Mouse (Mus musculus): Measurements from ENCODE around the gene Zfp970.
"Not testable (repeated sequence)": the region's sequence is repeated elsewhere in the genome, so short reads cannot be mapped to it uniquely, and the experiment has no call there.

Gene Zfp970

GRCm38 (mm10) chr2:177464676-177465075 is at the start of gene Zfp970:
Gene Zfp970, plus strand, starts transcription at chr2:177464733.
- DNase-seq (ENCODE audit: low spot score): not testable (repeated sequence)

DNA sequence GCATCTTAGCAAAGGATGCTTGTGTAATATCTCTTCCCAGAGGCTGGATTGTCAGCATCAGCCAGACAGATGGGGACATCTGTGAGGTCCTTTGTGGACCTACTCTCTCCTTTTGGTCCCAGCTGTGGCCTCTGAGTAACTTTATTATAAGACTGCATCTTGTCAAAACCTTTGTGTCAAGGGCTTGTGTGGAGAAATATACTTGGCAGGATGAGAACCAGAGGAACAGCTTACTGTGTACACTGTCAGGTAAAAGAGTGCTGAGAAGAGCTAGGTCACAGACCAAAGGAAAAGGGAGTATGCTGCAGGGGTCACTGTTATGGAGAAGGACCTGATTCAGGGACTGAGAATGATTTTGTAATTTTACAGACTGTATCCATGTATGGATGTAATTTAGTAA is 3.7 kb downstream of the Zfp970 start:
- not testable (repeated sequence) for DNase-seq (ENCODE audit: low spot score)

- DNase-seq (ENCODE audit: low spot score): not testable (repeated sequence)
Measured at GRCm38 (mm10) chr2:177472261-177472660, 7.7 kb downstream of the Zfp970 start.

DNA sequence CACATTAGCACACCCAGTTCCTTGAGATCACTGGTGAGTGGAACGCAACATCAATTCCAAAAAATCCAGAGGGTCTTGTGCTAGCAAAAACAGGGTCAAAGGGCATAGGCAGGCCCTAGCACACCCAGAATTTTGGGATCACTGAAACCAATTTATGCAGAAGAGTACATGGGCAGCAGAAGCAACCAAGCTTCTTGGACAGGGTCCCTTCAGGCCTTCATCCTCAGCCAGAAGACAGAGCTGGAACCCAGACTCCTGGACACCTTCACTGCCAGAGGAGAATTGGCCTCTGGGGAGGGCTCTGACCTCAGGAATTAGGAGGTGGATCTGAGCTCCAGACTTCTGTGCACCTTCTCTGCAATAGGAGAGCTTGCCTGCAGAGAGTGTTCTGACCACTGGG is 17.4 kb downstream of the Zfp970 start:
- DNase-seq (ENCODE audit: low spot score): not testable (repeated sequence)

DNA sequence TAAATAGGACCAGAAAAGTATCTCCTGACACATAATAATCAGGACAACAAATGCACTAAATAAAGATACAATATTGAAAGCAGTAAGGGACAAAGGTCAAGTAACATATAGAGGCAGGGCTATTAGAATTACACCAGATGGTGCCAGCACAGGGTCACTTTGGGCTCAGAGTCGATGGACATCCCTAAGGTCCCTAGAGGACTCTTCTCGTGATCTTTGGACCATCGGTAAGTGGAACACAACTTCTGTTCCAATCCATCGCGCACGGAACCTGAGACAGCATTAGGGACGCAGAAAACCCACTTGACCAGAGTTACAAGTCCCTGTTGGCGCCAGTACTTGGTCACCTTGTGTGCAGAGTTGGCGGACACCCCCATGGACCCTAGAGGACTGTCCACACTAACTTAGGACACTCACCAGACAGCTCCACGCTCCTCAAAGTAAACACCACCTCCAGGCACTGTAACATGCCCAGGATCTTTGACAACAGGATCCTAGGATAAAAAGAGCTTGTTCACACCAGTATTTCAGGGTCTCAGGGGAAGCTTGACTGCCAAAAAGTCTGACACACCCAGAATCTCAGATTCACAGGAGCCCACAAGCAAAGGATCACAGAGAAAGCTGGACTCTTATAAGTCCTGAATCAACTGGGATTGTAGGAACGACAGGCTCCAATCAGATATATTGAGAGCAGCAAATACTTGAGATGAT is 18.9 kb downstream of the Zfp970 start:
- not testable (repeated sequence) for DNase-seq (ENCODE audit: low spot score)

GRCm38 (mm10) chr2:177498067-177498466 is 33.5 kb downstream of the Zfp970 start, which contains the start of gene Gm14403:
Gene Gm14403, plus strand, starts transcription at chr2:177498215.
- DNase-seq (ENCODE audit: low spot score): not testable (repeated sequence)

DNA sequence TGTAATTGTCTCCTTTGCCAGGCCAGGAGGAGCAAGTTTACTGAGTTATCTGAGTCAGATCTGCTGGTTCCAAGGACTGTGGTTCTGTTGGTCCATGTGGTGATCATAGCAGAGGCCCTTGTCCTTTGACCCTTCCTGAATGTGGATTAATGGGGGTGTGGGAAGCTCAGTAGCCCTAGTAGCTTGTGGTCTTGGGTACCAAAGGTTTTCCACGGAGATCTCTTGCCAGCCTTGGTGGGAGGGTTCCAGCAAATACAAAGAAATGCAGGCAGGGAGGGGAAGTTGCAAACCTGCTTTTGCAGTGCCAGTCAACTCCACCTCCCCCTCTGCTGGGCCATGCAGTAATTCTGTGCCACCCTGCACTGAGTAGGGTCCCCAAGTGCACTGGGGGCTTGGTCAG is 34.6 kb downstream of the Zfp970 start:
- DNase-seq (ENCODE audit: low spot score): not testable (repeated sequence)

DNA sequence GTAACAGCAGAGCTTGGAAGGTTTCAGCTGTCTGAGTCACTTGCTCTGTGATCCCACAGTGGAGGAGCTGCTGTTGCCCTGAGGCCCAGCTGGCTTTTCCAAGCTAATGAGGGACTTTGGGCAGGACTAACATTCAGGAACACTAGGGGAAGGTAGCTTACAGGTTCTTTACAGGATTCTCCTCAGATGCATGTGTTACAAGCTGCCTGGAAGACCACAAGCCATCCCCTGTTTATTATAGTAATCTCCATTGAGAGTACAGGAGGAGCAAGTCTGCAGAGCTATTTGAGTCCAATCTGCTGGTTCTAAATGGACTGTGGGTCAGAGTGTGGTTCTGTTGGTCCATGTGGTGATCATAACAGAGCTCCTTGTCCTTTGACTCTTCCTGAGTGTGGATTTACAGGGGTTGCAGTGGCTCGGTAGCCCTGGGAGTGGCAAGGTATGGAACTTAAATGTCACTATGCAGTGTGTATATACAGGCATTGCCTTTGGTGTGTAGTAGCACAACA is 40.7 kb downstream of the Zfp970 start:
- DNase-seq (ENCODE audit: low spot score): not testable (repeated sequence)

GRCm38 (mm10) chr2:177511381-177511780 is 46.8 kb downstream of the Zfp970 start:
- not testable (repeated sequence) for DNase-seq (ENCODE audit: low spot score)

GRCm38 (mm10) chr2:177511972-177512371 is 47.4 kb downstream of the Zfp970 start:
- DNase-seq (ENCODE audit: low spot score): not testable (repeated sequence)

- DNase-seq (ENCODE audit: low spot score): not testable (repeated sequence)
Measured at GRCm38 (mm10) chr2:177513991-177514479, 49.5 kb downstream of the Zfp970 start.

DNA sequence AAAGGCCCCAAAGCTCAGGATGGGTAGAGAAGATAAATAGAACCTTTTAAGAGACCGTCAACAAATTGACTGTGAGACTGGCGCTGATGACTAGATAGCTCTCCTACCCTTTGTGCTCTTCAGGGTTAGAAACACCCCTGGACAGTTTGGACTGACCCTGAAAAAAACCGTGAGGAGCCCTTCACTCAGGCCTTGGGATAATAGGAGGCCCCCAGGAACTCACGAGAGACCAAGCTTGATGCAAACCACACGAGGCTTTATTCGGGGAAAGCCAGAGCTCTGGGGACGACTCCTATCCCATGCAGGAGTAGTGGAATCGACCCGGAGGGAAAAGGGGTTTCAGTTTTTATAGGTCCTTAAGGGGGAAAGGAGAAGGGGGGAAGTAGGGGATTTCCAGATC is 53.2 kb downstream of the Zfp970 start:
- DNase-seq (ENCODE audit: low spot score): not testable (repeated sequence)

GRCm38 (mm10) chr2:177518354-177518753 is 53.8 kb downstream of the Zfp970 start:
- not testable (repeated sequence) for DNase-seq (ENCODE audit: low spot score)

- DNase-seq (ENCODE audit: low spot score): not testable (repeated sequence)
Measured at GRCm38 (mm10) chr2:177518960-177519359, 54.4 kb downstream of the Zfp970 start.

DNA sequence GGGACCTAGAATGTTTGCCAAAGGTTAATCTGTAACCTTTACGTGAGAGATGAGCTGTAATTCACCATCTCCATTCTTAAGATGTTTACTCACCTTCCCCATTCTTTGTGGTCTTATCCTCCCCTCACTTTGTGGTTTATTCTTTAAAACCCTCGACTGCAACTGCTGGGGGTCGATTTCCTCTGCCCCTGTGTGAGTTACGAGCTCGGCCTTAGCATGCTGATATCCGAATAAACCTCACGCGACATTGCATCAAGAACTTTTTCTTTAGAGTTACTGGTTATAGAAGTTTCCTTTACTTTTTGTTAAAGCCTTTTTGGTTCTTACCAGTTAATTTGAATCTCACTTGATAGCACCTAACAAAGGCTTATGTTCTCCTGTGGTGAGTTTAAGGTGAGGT is 55.5 kb downstream of the Zfp970 start:
- no peak for DNase-seq (ENCODE audit: low spot score)

DNA sequence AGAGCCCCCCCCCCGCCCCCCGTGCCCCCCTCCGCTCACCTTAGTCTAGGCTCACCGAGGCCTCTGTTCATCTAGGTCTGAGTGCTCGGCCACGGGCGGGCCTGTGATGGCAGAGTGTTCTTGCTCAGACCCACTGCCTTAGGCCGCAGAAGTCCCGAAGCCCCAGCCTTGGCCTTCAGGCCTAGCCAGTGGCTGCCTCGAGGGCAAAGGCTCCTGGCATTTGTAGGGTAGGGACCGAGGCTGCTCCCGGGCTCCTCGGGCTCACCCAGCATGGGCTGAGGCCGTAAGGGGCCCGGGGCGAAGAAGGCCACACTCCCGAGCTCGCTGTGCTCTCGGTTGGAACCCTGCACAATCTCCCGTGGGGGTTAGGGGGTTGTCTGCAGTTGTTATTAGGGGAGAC is 58.5 kb downstream of the Zfp970 start:
- no peak for DNase-seq (ENCODE audit: low spot score)

GRCm38 (mm10) chr2:177523674-177524073 is 59.1 kb downstream of the Zfp970 start:
- not testable (repeated sequence) for DNase-seq (ENCODE audit: low spot score)

DNA sequence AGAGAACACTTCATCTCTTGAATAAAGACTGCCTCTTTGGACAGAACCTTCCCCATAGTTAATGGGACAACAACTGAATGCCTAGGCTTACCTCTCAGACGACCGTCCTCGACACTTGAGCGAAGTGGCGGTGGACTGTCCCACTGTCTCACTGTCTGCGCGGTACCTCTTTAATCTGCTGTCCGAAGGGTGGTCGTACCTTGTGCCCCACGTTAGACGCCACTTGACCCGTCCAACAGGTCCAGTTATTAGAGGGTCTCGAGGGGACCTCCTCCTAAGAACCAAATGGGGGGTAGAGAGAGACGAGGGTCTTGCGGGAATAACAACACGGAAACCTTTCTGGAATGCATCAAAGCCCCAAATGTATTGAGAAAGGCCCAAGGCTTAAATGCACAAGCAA is 59.6 kb downstream of the Zfp970 start:
- DNase-seq (ENCODE audit: low spot score): not testable (repeated sequence)

All from T-cell, adult 2 months (primary cell).